Mouse (Mus musculus) thymus, adult 2 months (tissue): ENCODE results near the gene Gm49361.

Experiments
- CTCF ChIP-seq: fragments of 200-500 bp; IDR thresholded peaks from 2 replicates; pipeline ENCODE4 v1.5.1; 2012; ENCODE audit warnings: mild to moderate bottlenecking, control low read depth, low read length, moderate library complexity, borderline replicate concordance; ENCODE audit not compliant: control insufficient read depth, poor library complexity, insufficient read depth; ENCODE audit errors: extremely low read depth
- POLR2A ChIP-seq: fragments of 200-500 bp; IDR thresholded peaks from 2 replicates; pipeline ENCODE4 v1.6.1; 2012; ENCODE audit warnings: mild to moderate bottlenecking, low read length, control low read depth, moderate library complexity; ENCODE audit not compliant: control insufficient read depth, poor library complexity, insufficient read depth; ENCODE audit errors: extremely low read depth

GRCm38 (mm10) chr14:57769102-57769501, 23.2 kb upstream of the Gm49361 start:
- TF ChIP-seq CTCF (no peak), POLR2A (no peak)
